Mouse (Mus musculus): ENCODE measurements around the gene Lztfl1. TPM values are rescaled to one million over a fixed set of nuclear protein-coding genes. Genes with fewer than 3 reads are reported as not detected.
"Not testable (repeated sequence)": the region's sequence is repeated elsewhere in the genome, so short reads cannot be mapped to it uniquely, and the experiment has no call there.

Lztfl1 gene
- 10 to 100 TPM; 60.3 to 64.3 TPM for total RNA-seq (2021)
- long read RNA-seq, experiment 1, full-length matches to known transcripts: 22 of 34 reads
- long read RNA-seq, experiment 1, partial matches to known transcripts: 6 of 34 reads
- long read RNA-seq, experiment 1, other reads (novel, unspliced or antisense): 6 of 34 reads
- long read RNA-seq, experiment 2, full-length matches to known transcripts: 22 of 40 reads
- long read RNA-seq, experiment 2, partial matches to known transcripts: 11 of 40 reads
- long read RNA-seq, experiment 2, other reads (novel, unspliced or antisense): 7 of 40 reads

DNA sequence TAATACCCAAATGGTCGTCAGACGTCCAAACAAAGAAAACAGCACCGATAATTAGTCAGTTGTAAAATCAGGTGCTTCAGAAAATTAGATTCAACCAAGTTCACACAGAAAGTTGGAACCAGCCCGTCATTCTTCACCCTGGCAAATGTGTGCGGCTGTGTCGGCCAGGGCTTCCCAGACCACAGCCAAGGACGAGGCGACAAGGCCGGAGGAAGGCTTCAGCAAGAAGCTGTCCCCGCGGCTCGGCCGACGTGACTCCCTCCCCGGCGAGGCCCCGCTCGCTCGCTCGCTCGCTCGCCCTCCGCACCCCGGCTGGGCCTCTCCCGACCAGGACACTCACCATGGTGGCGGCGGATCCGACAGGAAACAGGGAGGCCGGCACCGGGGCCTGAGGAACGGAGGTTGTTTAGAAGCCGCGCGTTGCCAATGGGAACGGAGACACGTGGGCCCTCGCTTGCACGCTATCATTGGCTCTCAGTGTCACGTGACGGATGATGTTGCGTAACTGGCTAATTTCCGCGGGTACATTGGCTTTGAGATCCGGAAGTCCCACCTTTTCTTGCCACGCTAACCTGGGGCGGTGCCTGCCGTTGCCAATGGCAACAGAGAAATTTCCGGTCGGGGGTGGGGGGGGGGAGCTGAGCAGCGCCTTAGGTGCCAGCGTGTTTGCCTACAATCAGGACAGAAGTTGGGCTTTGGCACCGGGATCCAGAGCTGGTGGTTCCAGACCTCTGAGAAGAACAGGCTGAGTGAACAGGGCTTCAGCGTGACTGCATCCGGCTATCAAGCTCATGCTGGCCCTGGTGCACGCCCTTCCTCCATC lies at the start of gene Lztfl1:
Lztfl1 (minus strand) TSS at position 512 of the 823 bp plus-strand sequence.
- DNase-seq (ENCODE audit: low spot score in 2 of 2): peak; percentile 92 to 98

DNA sequence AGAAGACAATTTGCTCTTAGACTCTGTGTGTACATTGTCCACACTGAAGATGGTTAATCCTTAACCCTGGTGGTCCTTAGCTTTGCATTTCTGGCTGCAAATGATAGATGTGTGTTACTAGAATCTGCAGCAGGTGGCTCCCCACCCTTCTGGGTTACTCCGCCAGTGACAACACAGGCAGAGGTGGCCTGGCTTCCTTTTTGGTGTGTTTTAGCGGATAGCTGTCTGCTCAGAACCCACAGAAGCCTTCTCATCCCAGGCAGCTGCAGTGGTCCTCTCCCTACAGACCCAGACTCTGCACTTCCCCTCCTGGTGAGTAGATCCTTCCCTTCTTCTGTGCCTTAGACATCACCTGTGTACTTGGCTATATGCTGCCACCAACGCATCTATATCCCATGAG lies 49.5 kb upstream of the Lztfl1 start:
- no peak for DNase-seq (ENCODE audit: low spot score in 2 of 2)

DNA sequence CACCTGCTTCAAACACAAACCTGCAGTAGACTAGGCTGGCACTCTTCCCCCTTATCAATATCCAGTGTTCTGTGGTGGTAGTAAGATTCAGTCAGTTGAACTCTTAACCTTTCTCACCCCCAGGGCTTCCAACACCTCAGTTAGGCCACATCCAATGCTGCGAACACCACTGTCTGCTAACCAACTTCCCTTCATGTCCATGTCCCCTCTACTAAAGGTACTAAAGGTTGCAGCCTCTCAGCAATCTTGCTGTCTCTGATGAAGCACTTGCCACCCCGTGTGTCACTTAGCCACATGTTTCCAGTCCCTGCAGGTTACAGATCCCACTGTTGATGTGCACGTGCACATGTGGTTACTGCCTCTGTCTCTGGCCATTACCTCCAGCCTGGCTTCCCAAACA lies 46.3 kb upstream of the Lztfl1 start:
- DNase-seq (ENCODE audit: low spot score in 2 of 2): no peak

DNA sequence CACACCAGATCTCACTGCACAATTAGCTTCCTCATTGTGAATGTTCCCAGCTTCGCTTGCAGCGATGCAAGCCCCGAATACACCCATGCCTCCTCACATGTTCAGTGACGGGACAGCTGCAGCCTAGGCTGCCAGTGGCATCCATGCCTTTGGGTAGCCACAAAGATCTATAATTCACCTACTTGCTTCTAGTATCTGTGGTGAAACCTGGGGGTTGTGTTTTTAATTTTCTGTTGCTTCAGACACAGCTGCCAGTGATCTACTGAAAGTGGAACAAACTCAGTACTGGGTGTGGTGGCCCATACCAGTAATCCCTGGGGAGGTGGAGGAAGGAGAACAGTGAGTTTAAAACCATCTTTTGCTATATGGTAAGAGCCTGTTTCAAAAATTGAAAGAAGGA lies 45.4 kb upstream of the Lztfl1 start:
- DNase-seq (ENCODE audit: low spot score in 2 of 2): no peak

DNA sequence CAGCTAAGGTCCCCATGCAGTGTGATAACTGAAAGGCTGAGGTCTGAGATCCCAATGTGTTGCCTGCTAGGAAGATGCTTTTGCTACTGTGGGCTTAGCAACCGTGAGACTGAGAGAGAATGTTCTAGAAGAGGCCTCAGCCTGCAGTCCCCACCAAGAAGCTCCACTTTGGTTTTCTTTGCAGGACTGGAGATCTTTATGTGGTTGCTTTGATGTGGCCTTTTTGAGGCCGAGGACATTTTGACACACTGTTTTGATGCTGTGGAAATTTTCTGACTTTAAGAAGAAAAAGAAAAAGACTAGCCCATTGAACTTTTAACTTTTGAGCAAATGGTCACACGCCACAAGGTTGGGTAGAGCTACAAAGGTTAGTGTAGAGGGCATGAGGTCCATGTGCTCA lies 43.3 kb upstream of the Lztfl1 start:
- no peak for DNase-seq (ENCODE audit: low spot score in 2 of 2)

DNA sequence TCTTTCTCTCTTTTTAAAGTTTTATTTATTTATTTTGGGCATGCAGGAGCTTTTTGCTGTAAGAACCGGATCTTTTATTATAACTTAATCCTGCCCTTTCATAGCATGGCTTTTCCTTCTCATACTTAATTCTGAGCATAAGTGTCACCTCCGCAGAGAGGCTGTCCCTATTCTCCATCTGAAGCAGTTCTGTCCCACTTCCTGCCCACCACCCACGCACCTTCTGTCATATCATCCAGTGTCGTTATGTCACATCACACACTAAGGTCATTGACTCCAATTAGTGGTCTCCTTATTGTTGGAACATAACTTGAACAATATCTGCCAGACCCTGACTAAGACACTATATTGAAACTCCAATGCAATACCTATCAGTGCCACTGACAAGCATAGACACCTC lies 41.1 kb upstream of the Lztfl1 start:
- DNase-seq (ENCODE audit: low spot score in 2 of 2): no peak

DNA sequence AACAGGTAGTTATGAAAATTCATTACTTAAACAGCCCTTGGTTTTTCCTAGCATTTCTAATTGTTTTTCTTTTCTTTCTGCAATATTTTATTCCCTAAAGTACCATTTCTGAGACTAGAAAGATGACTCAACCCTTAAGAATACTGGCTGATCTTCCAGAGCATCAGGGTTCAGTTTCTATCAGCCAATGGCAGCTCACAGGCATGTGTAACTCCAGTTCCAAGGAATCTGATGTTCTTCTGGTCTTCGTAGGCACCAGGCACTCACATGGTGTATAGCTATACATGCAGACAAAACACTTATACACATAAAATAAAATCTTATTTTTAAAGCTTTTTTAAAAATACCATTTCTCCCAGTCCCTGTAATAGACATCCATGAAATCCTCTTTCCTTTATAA lies 40.7 kb upstream of the Lztfl1 start:
- DNase-seq (ENCODE audit: low spot score in 2 of 2): no peak

DNA sequence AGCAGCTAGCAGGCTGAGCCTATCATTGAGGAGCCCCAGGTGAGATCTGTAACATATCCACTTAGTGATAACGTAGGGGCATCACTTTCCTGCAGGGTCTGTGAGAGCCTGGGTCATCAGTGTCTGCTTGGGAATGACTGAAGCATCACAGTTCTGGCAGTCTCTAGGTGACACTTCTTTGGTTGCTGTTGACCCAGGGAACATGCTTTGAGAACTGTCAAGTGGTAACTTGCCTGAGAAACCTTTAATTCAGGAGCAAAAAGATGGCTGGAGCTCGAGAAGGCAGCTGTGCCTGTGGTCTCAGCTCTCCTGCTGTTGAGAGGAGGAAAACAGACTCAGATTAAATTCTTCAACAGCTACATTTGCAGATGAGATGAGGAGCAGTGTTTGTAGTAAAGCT lies 39.8 kb upstream of the Lztfl1 start:
- no peak for DNase-seq (ENCODE audit: low spot score in 2 of 2)

DNA sequence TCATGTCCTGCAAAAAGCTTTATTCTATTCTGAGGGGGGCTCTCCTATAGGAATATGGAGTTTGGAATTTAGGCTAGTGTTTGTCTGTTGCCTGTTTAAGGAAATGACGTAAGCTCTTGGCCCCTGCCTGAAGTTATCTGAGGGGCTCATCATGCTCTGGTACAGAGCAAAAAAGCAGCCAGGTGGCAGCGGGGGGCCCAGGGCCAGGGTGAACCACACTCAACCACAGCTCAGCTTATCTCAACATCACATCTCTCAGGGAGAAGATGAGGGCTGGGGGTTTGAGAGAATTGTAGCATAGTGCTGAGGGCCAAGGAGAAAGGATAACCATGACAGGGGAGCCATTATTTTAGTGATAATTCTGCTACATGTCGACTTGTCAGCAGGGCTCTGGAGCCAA lies 39.3 kb upstream of the Lztfl1 start:
- no peak for DNase-seq (ENCODE audit: low spot score in 2 of 2)

DNA sequence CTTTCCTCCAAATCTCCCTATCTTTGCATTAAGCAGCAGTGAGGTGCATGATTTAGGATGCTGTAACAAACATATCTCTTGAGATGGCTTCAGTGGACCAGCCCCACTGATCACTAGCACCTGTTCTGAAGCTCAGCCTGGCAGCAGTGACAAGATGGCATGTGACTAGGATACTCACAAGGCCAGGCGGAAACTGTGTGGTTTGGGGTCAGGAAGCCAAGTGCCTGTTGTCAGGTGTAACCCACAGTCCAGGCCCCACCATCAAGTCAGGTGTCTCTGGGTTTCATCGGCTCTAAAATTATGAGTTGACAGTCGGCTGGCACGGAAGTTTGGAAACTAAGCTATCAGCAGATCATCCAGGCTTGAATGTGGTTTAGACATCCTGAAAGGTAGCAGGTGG lies 36.8 kb upstream of the Lztfl1 start:
- DNase-seq (ENCODE audit: low spot score in 2 of 2): no peak

DNA sequence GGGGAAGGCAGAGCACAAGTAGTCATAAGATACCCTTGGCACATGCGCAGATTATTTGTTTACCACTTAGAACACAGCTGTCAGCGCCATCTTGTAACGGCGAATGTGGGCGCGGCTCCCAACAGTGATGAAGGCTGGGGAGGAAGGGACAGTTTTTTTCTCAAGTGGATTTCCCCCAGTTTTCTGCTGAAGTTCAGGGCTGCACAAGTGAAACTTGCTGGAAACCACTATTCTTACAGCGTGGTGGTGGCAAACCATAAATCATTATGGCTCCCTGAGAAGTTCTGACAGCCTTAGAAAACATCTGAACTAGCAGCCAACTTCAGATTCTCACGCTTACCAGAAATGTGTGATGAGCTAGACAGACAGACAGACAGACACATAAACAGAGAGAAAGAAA lies 32.2 kb upstream of the Lztfl1 start:
- not testable (repeated sequence) for DNase-seq (ENCODE audit: low spot score in 2 of 2)

DNA sequence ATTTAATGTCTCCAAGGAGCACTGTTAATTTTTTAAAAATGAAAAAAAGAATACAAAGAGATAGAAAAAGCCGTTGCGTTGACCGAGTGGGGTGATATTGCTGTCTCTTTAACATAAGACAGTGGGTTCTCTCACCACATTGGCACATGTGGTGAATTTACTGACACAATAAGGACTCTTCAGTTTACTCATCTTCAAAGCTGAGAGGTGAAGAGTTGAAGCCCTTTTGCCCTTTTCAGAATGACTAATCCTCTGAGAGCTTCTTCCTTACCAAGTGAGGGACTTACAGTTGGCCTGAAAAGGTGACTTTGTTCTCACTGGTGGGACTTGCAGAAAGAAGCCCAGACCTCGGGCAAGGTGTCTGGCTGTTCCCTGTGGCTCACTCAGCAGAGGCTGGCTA lies 23.3 kb upstream of the Lztfl1 start:
- DNase-seq (ENCODE audit: low spot score in 2 of 2): no peak

DNA sequence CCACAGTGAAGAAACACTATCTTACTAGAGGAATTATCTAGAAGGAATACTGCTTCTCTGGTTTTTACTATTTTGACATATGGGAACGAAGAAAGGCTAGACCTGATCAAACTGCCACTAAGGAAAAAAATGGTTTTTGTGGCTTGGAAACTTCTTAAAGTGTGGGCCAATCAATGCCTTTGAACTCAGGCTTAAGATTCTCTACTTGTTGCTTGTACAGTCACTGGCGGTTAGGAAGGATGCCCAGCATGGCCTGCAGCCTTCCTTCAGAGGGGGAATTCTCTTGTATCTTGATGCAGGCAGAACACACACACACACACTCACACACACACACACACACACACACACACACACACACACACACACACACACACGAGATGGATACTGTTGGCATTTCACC lies 16.6 kb upstream of the Lztfl1 start:
- no peak for DNase-seq (ENCODE audit: low spot score in 2 of 2)

DNA sequence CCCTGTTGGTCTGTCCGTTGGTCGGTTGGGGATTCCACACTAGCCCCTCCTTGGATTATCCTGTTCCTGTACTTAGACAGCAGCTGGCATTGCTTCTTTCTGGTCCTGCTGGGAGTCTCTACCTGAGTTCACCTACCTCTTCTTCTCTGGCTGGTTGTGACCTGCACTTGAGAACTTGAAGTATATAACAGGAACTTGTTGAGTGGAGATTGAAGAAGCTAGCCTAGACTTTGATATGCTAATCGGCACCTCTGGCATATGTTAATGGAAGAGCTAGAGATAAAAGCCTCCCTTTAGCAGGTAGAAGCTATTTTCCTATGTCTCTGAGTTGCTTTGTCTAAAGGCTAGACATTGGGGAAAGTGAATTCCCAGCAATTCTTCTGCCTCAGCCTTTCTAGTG lies 13.8 kb upstream of the Lztfl1 start:
- no peak for DNase-seq (ENCODE audit: low spot score in 2 of 2)

DNA sequence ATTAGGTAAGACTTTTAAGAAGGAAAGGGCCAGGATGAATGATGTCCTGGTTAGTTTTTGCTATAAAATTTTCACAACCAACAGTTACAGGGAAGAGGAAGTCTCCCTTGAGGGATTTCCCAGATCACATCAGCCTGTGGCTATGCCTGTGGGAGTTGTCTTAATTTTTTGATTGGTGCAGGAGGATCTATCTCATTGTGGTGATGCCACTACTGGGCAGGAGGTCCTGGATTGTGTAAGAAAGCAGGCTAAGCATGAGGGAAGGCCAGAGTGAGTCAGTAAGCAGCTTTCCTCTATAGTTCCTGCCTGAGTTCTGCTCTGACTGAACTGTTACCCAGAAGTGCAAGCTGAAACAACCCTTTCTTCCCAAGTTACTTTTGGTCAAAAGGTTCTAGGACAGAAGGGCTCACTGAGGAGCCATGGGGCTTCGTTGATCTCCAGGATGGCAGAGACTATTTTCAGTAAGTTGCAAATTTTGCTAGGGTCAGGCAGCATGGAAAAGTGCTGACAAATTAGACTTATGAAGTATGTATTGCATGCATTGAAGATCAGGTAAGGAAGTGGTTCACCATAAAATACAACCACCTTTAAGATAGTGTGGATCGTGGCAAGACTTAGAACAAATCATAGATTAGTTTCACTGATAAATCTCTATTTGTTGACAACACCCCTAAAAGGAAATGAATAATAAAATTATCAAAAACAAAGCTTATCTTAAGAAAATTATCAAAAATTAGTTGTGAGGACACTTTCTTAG lies 5.4 kb upstream of the Lztfl1 start:
- DNase-seq (ENCODE audit: low spot score in 2 of 2): no peak

DNA sequence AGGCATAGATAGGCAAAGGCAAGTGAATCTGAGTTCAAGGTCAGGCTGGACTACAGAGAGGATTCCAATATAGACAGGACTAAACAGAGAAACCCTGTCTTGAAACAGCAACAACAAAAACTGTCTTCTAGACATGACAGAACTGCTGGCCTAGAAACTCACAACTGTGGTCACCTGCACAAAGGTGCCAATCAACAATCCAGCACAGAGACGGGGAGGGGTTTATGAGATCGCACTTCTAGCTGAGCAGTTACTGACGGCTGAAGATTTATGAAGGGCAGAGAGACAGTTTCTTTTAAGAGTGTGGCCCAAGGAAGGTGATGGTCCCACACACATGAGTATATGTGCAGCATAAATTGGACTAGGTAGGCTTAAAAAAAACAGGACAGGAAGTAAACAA lies 1.2 kb downstream of the Lztfl1 start:
- no peak for DNase-seq (ENCODE audit: low spot score in 2 of 2)

DNA sequence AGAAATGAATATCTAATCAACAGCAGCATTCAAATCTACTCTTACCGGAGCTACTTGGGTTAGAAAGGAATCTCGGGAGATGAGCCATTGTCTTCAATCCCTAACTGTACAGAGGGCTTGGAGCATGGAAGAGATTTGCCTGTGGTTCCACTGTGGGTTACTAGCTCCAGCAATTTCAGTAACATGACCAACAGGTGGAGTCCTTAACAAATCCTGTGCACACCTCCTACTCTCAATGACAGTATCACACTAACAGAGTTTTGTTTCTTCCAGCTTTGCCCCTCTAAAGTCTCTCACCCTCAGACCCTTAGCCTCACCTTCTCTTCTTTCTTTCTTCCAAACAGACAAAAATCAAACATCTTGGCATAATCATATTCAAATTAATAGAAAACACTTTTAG lies 4.4 kb downstream of the Lztfl1 start:
- DNase-seq (ENCODE audit: low spot score in 2 of 2): no peak

DNA sequence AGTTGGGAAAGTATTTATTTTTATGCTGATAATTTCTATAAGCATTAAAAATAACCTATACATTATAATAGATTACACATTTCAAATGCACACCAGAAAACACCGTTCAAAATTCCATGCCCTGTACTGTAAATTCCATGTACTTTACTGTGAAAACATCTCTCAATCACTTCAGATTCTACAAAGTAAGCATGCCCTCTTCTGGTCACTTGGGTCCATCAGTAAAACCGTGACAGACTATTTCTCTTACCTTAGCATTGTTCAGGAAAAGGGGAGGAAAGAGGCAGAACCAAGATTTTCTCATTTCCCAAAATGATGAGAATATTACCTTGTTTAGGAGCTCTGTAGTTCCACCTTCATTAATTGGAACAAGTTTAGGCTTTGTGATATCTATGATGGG lies 8.3 kb downstream of the Lztfl1 start:
- no peak for DNase-seq (ENCODE audit: low spot score in 2 of 2)

DNA sequence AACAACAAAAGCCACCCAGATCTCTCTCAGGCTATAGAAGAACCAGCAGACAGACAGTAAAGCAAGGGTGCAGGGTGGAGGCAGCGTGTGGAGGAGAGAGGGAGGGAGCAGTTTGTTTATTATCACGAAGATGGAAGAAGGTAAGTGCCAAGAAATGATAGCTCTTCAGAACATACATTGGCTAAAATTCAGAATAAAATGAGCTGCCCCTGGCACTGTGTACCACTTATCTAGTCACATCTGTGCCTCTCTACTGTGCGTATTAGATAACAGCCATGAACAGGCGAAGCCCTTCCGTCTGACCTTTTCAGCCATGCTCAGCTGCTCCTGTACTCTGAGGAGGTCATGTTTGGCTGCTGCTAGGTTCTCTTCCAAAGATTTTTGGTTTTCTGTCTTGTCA lies 15.7 kb downstream of the Lztfl1 start:
- DNase-seq (ENCODE audit: low spot score in 2 of 2): no peak

DNA sequence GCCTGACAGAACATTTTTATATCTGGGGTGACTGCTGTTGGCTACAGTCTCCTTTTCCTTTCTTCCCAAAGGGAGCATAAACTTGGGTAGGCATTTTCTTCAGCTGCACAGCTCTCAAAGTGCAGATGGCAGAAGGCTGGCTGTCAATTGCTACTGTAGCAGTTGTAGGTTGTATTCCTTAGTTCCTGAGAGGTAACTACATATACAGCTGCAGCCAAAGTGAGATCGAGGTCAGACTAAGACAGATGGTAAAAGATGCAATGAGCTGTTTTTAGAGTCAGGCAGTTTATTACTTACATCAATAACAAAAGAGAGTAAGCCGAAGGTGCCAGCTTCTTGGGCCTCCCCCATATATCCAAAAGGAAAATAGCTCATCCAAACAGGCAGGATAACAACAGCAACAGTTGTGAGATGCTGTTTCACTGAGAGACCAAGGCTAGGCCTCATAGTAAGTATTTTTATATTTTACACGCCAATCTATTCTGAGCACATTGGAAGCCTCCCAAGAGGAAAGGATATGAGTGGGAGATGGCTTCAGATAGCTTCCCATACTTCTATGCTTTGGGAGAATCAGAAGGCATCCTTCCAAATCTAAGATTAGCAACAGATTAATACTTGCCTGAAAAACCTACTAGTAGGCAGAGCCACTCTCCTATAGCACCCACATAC lies 21.7 kb downstream of the Lztfl1 start:
- DNase-seq (ENCODE audit: low spot score in 2 of 2): peak in 1 of 2 experiments; percentile 41

DNA sequence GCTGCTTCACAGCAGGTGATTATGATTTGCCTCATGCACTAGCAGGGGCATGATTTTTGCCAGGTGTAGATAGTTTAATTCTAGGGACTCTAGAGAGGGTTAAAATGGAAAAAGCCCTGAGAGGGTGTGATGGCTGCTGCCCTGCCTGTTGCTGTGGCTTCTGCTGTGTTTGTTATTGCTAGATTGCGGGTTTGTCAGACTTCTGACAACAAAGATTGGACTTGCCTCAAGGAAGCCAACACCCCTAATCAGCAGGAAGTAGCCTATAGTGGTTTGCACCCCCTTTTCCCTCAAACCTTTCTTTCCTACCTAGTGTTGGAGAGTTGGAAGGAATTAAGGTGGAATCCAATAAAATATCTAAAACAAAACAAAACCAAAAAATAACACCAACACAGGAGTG lies 29.3 kb downstream of the Lztfl1 start:
- DNase-seq (ENCODE audit: low spot score in 2 of 2): no peak

DNA sequence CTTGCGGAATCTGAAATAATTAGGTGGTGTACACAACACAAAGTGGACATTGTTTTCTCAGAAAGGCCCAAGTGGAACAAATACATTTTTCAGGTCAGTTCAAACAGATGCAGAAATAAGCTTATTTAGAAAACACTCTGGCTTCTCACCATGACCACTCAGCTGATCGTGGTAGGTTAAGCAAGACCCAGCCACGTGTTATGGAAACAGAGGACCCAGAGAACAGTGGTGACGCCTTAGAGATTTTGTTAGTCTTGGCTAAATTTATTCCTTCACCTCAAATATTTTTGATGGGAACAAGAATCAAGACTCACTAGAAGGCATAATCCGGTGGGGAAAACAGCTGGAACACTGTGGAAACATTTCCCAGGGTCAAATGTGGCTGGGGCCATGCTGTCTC lies 31.3 kb downstream of the Lztfl1 start:
- DNase-seq (ENCODE audit: low spot score in 2 of 2): peak in 1 of 2 experiments; percentile 4
